Mouse (Mus musculus) midbrain, embryonic 13.5 days (tissue): ENCODE results near the gene Hspb6. TPM values are rescaled to one million over a fixed set of nuclear protein-coding genes. Genes with fewer than 3 reads are reported as not detected.

Experiments used
- ATAC-seq: fragments of 200-750 bp; cut with Nextera tagmentation; 2 replicates; pipeline ENCODE4 v1.8.0; 2017; ENCODE audit warnings: mild to moderate bottlenecking, moderate TSS enrichment, moderate library complexity
- H3K27ac ChIP-seq: fragments of 300-500 bp; sonication (generic); 2 replicates; pipeline ENCODE4 v1.5.1; 2015; ENCODE audit warnings: inconsistent platforms, mild to moderate bottlenecking, moderate library complexity
- H3K27me3 ChIP-seq: fragments of 300-500 bp; sonication (generic); 2 replicates; pipeline ENCODE4 v1.6.1; 2015; ENCODE audit warnings: mild to moderate bottlenecking, inconsistent platforms
- H3K36me3 ChIP-seq: fragments of 300-500 bp; sonication (generic); 2 replicates; pipeline ENCODE4 v1.6.1; 2015; ENCODE audit warnings: mild to moderate bottlenecking, inconsistent platforms
- H3K4me1 ChIP-seq: fragments of 300-500 bp; sonication (generic); replicated peaks from 2 replicates; pipeline ENCODE4 v1.6.1; 2015; ENCODE audit warnings: inconsistent platforms
- H3K4me2 ChIP-seq: fragments of 300-500 bp; sonication (generic); replicated peaks from 2 replicates; pipeline ENCODE4 v1.6.1; 2015; ENCODE audit warnings: moderate library complexity, mild to moderate bottlenecking, inconsistent platforms
- H3K4me3 ChIP-seq: fragments of 300-500 bp; sonication (generic); replicated peaks from 2 replicates; pipeline ENCODE4 v1.5.1; 2015; ENCODE audit warnings: mild to moderate bottlenecking, inconsistent platforms
- H3K9ac ChIP-seq: fragments of 300-500 bp; sonication (generic); replicated peaks from 2 replicates; pipeline ENCODE4 v1.6.1; 2015; ENCODE audit warnings: mild to moderate bottlenecking, inconsistent platforms
- H3K9me3 ChIP-seq: fragments of 300-500 bp; sonication (generic); 2 replicates; pipeline ENCODE4 v1.6.1; 2016; ENCODE audit warnings: mild to moderate bottlenecking, inconsistent platforms
- WGBS: fragments of 180-500 bp; shearing (Covaris S2); methylation state at CpG from one replicate; pipeline ENCODE4 v1.1.7; 2015; 5-methylcytosine and 5-hydroxymethylcytosine counted together
- polyA plus RNA-seq: library from polyadenylated mRNA; unstranded; fragments of >200 nt; fragmentation: Nextera tagmentation; extraction: Ambion mirVana; gene quantifications from 2 replicates; pipeline ENCODE4 v1.2.1, GENCODE M21; 2015

Hspb6 gene
- polyA plus RNA-seq, 1 experiment from 2014 or later: 6.6 TPM

GRCm38 (mm10) chr7:30531291-30531815 is 20.6 kb upstream of the Hspb6 start:
- Histone ChIP-seq H3K9ac (peak overlapping the region; percentile 93), H3K27ac (0 out of 2 replicates have a peak overlapping the region, but pooled peaks have one; percentile 5), H3K27me3 (no peaks in the 10 kb centered on the region), H3K4me1 (peaks cover 51% of the 10 kb centered on the region), H3K36me3 (peaks cover 68% of the 10 kb centered on the region), H3K4me3 (0 out of 2 replicates have a peak overlapping the region, but pooled peaks have one; percentile 83), H3K4me2 (peak overlapping the region; percentile 94), H3K9me3 (no peaks in the 10 kb centered on the region)
- 91% methylated on average over 9 of the region's 9 CpGs for WGBS
- ATAC-seq: no peak

GRCm38 (mm10) chr7:30532931-30533330 is 19.0 kb upstream of the Hspb6 start:
- Histone ChIP-seq H3K9ac (peak overlapping the region; percentile 93), H3K4me3 (peak overlapping the region; percentile 83), H3K4me1 (peaks cover 43% of the 10 kb centered on the region), H3K4me2 (peak overlapping the region; percentile 94), H3K36me3 (peaks cover 52% of the 10 kb centered on the region), H3K27me3 (no peaks in the 10 kb centered on the region), H3K27ac (peak overlapping the region; percentile 56; the same call in 1 of the 2 replicates), H3K9me3 (no peaks in the 10 kb centered on the region)
- 0 out of 2 replicates have a peak, but pooled peaks have one; percentile 2 for ATAC-seq
- 7% methylated on average over 8 of the region's 8 CpGs for WGBS

- Histone ChIP-seq H3K27ac (peak overlapping the region; percentile 96), H3K4me3 (peak overlapping the region; percentile 83), H3K9me3 (no peaks in the 10 kb centered on the region), H3K36me3 (peaks cover 46% of the 10 kb centered on the region), H3K9ac (peak overlapping the region; percentile 93), H3K27me3 (no peaks in the 10 kb centered on the region), H3K4me1 (peaks cover 43% of the 10 kb centered on the region), H3K4me2 (peak overlapping the region; percentile 94)
- peak; percentile 55 for ATAC-seq
- WGBS: 3% methylated on average over 23 of the region's 26 CpGs
Measured at GRCm38 (mm10) chr7:30533941-30534632, 17.9 kb upstream of the Hspb6 start.

GRCm38 (mm10) chr7:30534633-30535577 is 17.1 kb upstream of the Hspb6 start, which contains the start of gene Arhgap33:
TSS of gene Arhgap33 (minus strand) at chr7:30535060.
- Histone ChIP-seq H3K4me1 (peaks cover 43% of the 10 kb centered on the region), H3K4me3 (peak within 1 kb of the TSS; percentile 83), H3K4me2 (peak within 1 kb of the TSS; percentile 94), H3K9ac (peak within 1 kb of the TSS; percentile 93), H3K36me3 (peaks cover 46% of the 10 kb centered on the region), H3K27me3 (no peaks in the 10 kb centered on the region), H3K27ac (peak within 1 kb of the TSS; percentile 96), H3K9me3 (no peaks in the 10 kb centered on the region)
- peak; percentile 90 for ATAC-seq
- WGBS: under 1% methylated on average over 61 of the region's 84 CpGs

GRCm38 (mm10) chr7:30540572-30540971 is 11.4 kb upstream of the Hspb6 start:
- no peak for ATAC-seq
- Histone ChIP-seq H3K4me2 (no peak overlapping the region), H3K4me1 (peaks cover 5% of the 10 kb centered on the region), H3K4me3 (no peak overlapping the region), H3K9me3 (no peaks in the 10 kb centered on the region), H3K27ac (no peak overlapping the region), H3K36me3 (peaks cover 36% of the 10 kb centered on the region), H3K27me3 (no peaks in the 10 kb centered on the region), H3K9ac (no peak overlapping the region)
- WGBS: 95% methylated on average over 7 of the region's 7 CpGs

- Histone ChIP-seq H3K4me2 (no peak overlapping the region), H3K4me3 (no peak overlapping the region), H3K9me3 (no peaks in the 10 kb centered on the region), H3K9ac (0 out of 2 replicates have a peak overlapping the region, but pooled peaks have one; percentile 10), H3K4me1 (no peaks in the 10 kb centered on the region), H3K27me3 (no peaks in the 10 kb centered on the region), H3K27ac (no peak overlapping the region), H3K36me3 (peaks cover 52% of the 10 kb centered on the region)
- 88% methylated on average over 2 of the region's 2 CpGs for WGBS
- no peak for ATAC-seq
Measured at GRCm38 (mm10) chr7:30544327-30544726, 7.7 kb upstream of the Hspb6 start.

GRCm38 (mm10) chr7:30549880-30550279 is 2.1 kb upstream of the Hspb6 start:
- Histone ChIP-seq H3K36me3 (peaks cover 32% of the 10 kb centered on the region), H3K27ac (no peak overlapping the region), H3K9ac (no peak overlapping the region), H3K27me3 (peaks cover 8% of the 10 kb centered on the region; the same call in 1 of the 2 replicates), H3K4me1 (peaks cover 21% of the 10 kb centered on the region), H3K4me3 (no peak overlapping the region), H3K4me2 (no peak overlapping the region), H3K9me3 (no peaks in the 10 kb centered on the region)
- WGBS: 95% methylated on average over 2 of the region's 2 CpGs
- no peak for ATAC-seq

GRCm38 (mm10) chr7:30550603-30551002 is 1.4 kb upstream of the Hspb6 start:
- Histone ChIP-seq H3K9me3 (no peaks in the 10 kb centered on the region), H3K4me1 (peaks cover 21% of the 10 kb centered on the region), H3K4me3 (no peak overlapping the region), H3K9ac (no peak overlapping the region), H3K36me3 (peaks cover 40% of the 10 kb centered on the region), H3K4me2 (no peak overlapping the region), H3K27me3 (peaks cover 8% of the 10 kb centered on the region; the same call in 1 of the 2 replicates), H3K27ac (no peak overlapping the region)
- no peak for ATAC-seq
- WGBS: 97% methylated on average over 1 of the region's 1 CpGs

GRCm38 (mm10) chr7:30551445-30552101 is 405 bp upstream of the Hspb6 start:
- ATAC-seq: peak; percentile 72
- peak overlapping the region; percentile 67 for H3K9ac ChIP-seq
- H3K4me2 ChIP-seq: peak overlapping the region; percentile 85
- H3K4me1 ChIP-seq: peaks cover 21% of the 10 kb centered on the region
- H3K4me3 ChIP-seq: peak overlapping the region; percentile 65
- peaks cover 8% of the 10 kb centered on the region; the same call in 1 of the 2 replicates for H3K27me3 ChIP-seq
- WGBS: 3% methylated on average over 10 of the region's 10 CpGs
- H3K27ac ChIP-seq: peak overlapping the region; percentile 95
- peaks cover 42% of the 10 kb centered on the region for H3K36me3 ChIP-seq
- H3K9me3 ChIP-seq: no peaks in the 10 kb centered on the region

- peaks cover 25% of the 10 kb centered on the region for H3K4me1 ChIP-seq
- WGBS: 8% methylated on average over 23 of the region's 23 CpGs
- peak overlapping the region; percentile 85 for H3K4me2 ChIP-seq
- H3K27ac ChIP-seq: peak overlapping the region; percentile 68; the same call in 1 of the 2 replicates
- H3K9ac ChIP-seq: peak overlapping the region; percentile 70
- peak overlapping the region; percentile 65 for H3K4me3 ChIP-seq
- peaks cover 8% of the 10 kb centered on the region; the same call in 1 of the 2 replicates for H3K27me3 ChIP-seq
- no peak for ATAC-seq
- H3K36me3 ChIP-seq: peaks cover 51% of the 10 kb centered on the region
- no peaks in the 10 kb centered on the region for H3K9me3 ChIP-seq
Measured at GRCm38 (mm10) chr7:30553021-30553589, 1.1 kb downstream of the Hspb6 start.
